Mouse (Mus musculus) CD4-positive, CD25-positive, alpha-beta regulatory T cell, adult 2 months (primary cell): ENCODE measurements around the gene Rbm38.
A peak's percentile ranks its signal among the peaks of the same experiment; 100 is the strongest.

ENCODE experiments used
- DNase-seq: peaks from one replicate; pipeline ENCODE4 v3.0.0-alpha.2; 2012; ENCODE audit warnings: low read depth, low spot score

The Rbm38 gene

DNA sequence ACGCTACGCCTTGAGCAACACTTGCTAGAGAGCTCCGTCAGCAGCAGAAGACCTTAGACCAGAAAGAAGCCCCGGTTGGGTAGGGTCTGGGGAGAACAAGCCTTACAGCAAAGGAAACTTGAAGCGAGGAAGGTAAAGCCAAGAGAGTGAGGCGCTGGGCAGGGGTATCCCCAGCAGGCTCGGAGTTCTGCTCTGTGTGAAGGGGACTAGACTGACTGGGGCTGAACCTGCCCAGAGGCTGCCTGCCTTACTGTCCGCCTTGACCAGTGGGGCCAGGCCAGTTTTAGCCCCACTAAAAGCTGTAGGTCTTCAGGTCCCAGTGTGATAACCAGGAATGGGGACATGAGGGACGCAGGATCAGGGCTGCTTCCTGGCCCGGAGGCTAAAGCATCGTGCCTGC, at the start of gene Rbm38:
Gene Rbm38 (plus strand): TSS at position 69 of the 400 bp plus-strand sequence.
- DNase-seq, result peak; percentile 23

DNA sequence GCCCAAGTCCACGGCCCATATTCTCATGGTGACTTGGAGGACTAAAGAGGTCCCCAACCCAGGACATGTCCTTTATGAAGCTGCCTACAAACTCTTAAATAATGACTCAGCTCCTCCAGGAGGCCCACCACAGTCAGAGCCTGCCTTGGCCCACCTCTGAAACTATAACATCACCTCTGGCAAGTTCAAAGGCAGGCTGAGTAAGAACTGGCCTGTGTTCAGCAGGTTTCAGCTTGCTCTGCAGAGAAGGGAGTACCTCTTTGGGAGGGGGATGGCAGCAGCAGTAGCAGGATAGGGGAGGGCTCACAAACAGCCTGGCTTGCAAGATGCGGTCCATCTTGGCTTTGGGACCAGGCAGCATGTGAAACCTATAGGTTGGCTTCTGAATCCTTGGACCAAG, 48.4 kb upstream of the Rbm38 start:
- DNase-seq, result no peak

DNA sequence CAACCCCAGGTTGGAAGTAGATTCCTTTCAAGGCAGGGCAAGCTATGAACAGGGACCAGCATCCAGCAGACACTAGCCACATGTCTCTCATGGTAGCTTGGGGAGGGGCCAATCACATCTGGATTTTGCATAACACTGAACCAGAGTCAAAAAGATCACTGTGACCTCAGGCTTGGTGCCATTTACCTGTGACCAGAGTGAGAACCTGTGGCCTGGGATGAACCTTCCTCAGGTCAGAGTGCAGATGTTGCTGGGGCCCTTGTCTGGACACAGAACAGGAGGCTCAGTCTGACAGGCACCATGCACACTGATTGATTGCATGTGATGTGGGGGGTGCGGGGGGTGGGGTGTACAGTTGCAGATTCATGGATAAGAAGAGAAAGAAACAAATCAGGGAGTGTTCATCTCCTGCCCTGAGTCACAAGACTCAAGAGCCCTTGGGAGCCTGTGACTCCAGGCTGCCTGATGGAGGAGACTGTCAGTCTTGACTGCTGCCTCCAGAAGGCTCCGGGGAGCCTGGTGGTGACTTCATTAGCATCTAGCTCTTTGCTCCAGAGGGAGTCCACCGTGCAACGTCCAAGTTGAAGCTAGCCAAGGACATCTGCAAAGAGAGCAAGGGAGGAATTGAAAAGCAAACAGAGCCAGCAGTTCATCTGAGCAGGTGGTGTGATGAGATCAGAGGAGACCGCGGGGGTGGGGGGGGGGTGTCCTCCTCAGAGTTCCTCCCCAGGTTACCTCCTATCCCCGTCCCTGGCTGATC, 46.3 kb upstream of the Rbm38 start:
- DNase-seq, result no peak

- DNase-seq, result no peak
These were observed 45.6 kb upstream of the Rbm38 start for GRCm38 (mm10) chr2:172974701-172975100.

DNA sequence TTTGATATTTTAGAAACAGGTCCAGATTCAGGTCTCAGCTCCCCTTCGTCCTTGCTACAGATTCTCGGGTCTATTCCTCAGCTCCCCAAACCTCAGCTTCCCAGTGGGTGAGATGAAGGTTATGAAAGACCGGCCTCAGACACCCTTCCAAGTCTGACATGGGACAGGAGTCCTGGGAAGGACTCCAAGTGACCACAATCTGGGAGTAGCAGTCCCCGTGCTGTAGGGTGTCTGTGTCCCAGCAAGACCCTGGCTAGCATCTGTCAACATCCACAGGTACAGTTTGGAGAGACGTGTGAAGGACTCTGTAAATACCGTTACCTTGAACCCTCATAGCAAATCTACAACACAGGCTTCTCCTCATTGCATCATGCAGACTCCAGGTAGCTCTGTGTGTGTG, 45.1 kb upstream of the Rbm38 start:
- no peak for DNase-seq

DNA sequence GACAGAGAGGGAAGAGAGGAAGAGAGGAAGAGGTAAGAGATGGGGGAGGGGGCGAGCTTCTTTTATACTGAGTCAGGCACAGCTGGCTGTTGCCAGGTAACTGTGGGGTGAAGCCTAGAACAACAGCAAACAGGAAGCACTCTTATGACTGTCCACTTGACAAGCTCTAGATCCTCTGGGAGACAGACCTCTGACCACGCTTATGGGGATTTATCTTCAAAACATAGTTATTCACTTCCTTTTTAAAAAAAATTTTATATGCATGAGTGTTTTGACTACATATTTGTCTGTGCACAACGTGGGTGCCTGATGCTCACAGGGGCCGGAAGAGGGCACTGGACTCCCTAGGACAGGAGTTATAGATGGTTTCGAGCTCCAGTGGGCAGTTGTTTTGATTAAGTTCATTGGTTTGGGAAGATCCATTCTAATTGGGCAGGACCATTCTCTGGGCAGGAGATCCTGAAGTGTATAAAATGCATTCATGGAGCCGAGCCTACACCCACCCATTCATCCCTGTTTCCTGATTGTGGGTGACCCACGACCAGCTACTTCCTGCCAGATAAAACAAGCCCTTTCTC, 43.5 kb upstream of the Rbm38 start:
- peak; percentile 66 for DNase-seq

DNA sequence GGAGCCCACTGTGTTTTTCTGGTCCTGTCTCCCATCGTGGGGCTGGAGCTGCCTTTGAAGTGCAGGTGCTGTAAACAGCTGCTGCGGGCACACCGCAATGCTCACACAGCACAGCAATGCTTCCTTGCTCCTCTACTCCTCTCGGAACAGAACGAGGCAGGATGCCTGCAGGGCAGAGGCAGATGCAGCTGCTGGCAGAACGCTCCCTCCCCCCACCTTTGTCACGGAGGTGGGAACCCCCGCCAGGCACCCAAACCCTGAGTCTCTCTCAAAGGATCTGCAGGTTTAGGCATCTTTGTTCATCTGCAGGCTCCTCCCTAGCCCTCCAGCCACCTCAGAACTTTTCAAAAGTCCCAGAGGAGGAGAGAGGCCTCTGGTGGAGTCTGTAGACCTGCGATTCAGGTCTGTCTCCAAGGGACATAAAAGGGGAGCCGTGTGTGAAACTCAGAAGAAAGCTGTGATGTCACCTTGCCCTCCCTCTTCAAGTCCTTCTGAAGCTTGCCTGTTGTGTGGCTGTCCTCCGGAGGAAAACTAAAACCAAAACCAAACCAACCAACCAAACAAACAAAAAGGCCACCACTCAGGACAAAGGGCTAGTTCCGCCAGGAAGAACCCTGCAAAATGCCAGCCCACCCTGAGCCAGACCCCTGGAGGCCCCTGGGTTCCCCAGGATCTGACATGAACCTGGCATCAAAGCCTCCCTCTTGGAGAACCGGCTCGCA, 42.7 kb upstream of the Rbm38 start, which contains the start of gene Spo11:
Gene Spo11 (plus strand): TSS at position 292 of the 722 bp plus-strand sequence.
- DNase-seq, result peak; percentile 82

GRCm38 (mm10) chr2:172978131-172978633, 42.1 kb upstream of the Rbm38 start:
- peak; percentile 58 for DNase-seq

GRCm38 (mm10) chr2:172979666-172980345, 40.5 kb upstream of the Rbm38 start:
- DNase-seq, result no peak

GRCm38 (mm10) chr2:172982776-172983561, 37.3 kb upstream of the Rbm38 start:
- no peak for DNase-seq

DNA sequence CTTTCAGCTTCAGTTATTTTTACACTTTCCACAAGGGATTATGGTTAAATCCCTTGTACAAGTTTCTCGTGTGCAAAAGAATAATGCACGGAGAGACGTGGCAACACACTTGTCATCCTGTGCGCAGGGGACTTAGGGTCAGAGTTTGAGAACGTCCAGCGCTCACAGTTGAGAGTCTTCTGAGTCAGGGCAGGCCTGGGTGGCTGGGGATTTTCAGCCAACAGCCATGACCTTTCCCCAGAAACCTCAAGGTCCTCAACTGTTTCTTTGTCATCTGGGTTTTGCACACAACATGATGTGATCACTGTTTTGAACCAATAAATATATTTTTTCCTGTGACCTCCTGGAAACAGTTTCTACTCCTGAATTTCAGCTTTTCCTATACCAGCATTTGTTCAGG, 30.1 kb upstream of the Rbm38 start:
- no peak for DNase-seq

- peak; percentile 89 for DNase-seq
These were observed 24.1 kb upstream of the Rbm38 start for GRCm38 (mm10) chr2:172996207-172996606.

DNA sequence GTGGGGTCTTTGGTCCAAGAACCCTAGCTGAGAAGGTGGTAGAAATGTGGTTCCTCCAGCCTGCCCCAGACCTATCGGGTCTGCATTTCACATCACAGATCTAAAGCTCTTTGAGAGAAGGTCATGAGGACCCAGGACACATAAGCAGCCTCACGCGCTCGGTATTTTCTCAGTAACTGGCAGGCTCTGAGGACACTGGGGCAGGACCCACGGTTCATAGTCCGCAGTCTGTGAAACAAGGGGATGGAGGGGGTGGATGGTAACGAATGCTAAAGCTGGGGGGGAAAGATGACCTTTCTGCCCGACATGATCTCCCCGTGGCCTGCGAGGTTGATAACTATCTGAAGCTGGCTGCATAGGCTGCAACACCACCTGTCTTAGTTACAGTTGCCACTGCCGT, 22.6 kb upstream of the Rbm38 start:
- no peak for DNase-seq

- DNase-seq, result no peak
These were observed 21.8 kb upstream of the Rbm38 start for GRCm38 (mm10) chr2:172998478-172998877.

- DNase-seq, result peak; percentile 100
These were observed 20.5 kb upstream of the Rbm38 start, which contains the start of gene Rae1 for GRCm38 (mm10) chr2:172999630-173000284. TSS of gene Rae1 (plus strand) at chr2:173000117.

GRCm38 (mm10) chr2:173000285-173000652, 20.0 kb upstream of the Rbm38 start:
- no peak for DNase-seq

DNA sequence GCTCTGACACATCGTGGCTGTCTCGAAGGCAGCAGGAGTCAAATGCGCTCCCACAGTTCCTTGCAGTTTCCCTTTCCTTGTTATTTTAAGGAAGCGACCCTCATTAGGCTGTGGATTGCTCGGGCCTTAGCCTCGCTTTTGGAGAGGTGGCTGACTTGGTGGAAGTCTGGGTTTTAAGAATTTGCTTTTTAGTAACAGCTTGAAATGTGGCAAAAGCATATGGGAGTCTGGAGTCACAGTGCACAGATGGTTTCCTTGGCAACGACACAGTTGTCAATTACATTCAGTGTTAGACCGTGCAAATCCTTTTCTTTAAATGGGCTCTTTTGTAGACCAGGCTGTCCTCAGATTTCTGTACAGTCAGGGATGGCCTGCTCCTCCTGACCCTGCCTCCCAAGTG, 19.4 kb upstream of the Rbm38 start:
- no peak for DNase-seq

- no peak for DNase-seq
These were observed 16.6 kb upstream of the Rbm38 start for GRCm38 (mm10) chr2:173003737-173004136.

GRCm38 (mm10) chr2:173010220-173010717, 10.0 kb upstream of the Rbm38 start:
- DNase-seq, result no peak

GRCm38 (mm10) chr2:173011440-173011839, 8.9 kb upstream of the Rbm38 start:
- DNase-seq, result no peak
